ENCODE assay signal across 17 mouse cellular contexts in genomic region chr1:13787016-13787415, GRCm38 (mm10).
"Had no signal": no experiment of that assay in that cellular context is flagged by ENCODE, and none has a peak within 500 bp of the region (broad histone marks: within the 10 kb centered on the region; RNA-seq: fewer than 3 reads in every experiment).

No protein-coding gene starts in this region.

- H3K27me3 ChIP-seq: lung, embryonic 15.5 days; megakaryocyte, embryonic 14.5 days; midbrain, embryonic 13.5 days; midbrain, embryonic 15.5 days; neural tube, embryonic 12.5 days; stomach, embryonic 15.5 days had no signal

- H3K4me2 ChIP-seq: lung, embryonic 15.5 days; midbrain, embryonic 11.5 days; midbrain, embryonic 13.5 days; midbrain, embryonic 15.5 days; neural tube, embryonic 12.5 days; stomach, embryonic 15.5 days had no signal

- H3K4me3 ChIP-seq: lung, embryonic 15.5 days; megakaryocyte, embryonic 14.5 days; midbrain, embryonic 13.5 days; midbrain, embryonic 15.5 days; neural tube, embryonic 12.5 days; stomach, embryonic 15.5 days had no signal

- H3K4me1 ChIP-seq: lung, embryonic 15.5 days; midbrain, embryonic 13.5 days; midbrain, embryonic 15.5 days; neural tube, embryonic 12.5 days; stomach, embryonic 15.5 days had no signal

- DNase-seq: lung, adult 2 months; lung, postnatal 14 days; lung, postnatal 36 days; right cerebral cortex, postnatal 14 days; thymus, adult 2 months; thymus, postnatal 25 days; thymus, postnatal 4 days had no signal

- H3K9ac ChIP-seq: lung, embryonic 15.5 days; midbrain, embryonic 13.5 days; midbrain, embryonic 15.5 days; neural tube, embryonic 12.5 days; stomach, embryonic 15.5 days had no signal

- H3K27ac ChIP-seq: lung, embryonic 15.5 days; macrophage; midbrain, embryonic 13.5 days; midbrain, embryonic 15.5 days; neural tube, embryonic 12.5 days; stomach, embryonic 15.5 days; stomach, postnatal 0 days had no signal

- H3K9me3 ChIP-seq: lung, embryonic 15.5 days; megakaryocyte, embryonic 14.5 days; midbrain, embryonic 15.5 days; stomach, embryonic 15.5 days had no signal

- ATAC-seq: lung, postnatal 0 days; midbrain, embryonic 13.5 days; midbrain, embryonic 15.5 days had no signal

- H3K36me3 ChIP-seq: lung, embryonic 15.5 days; midbrain, embryonic 13.5 days; midbrain, embryonic 15.5 days; neural tube, embryonic 12.5 days; stomach, embryonic 15.5 days had no signal
